Mouse (Mus musculus) erythroblast, embryonic 14.5 days (primary cell): ENCODE measurements around the gene Slc5a5.

Experiments
- GATA1 ChIP-seq: IDR thresholded peaks from 2 replicates; pipeline ENCODE4 v1.6.1; 2012; ENCODE audit warnings: low read length, inconsistent platforms, mixed read lengths
- TAL1 ChIP-seq: IDR thresholded peaks from 3 replicates; pipeline ENCODE4 v1.6.1; 2012; ENCODE audit warnings: low read length, inconsistent platforms, mixed read lengths

DNA sequence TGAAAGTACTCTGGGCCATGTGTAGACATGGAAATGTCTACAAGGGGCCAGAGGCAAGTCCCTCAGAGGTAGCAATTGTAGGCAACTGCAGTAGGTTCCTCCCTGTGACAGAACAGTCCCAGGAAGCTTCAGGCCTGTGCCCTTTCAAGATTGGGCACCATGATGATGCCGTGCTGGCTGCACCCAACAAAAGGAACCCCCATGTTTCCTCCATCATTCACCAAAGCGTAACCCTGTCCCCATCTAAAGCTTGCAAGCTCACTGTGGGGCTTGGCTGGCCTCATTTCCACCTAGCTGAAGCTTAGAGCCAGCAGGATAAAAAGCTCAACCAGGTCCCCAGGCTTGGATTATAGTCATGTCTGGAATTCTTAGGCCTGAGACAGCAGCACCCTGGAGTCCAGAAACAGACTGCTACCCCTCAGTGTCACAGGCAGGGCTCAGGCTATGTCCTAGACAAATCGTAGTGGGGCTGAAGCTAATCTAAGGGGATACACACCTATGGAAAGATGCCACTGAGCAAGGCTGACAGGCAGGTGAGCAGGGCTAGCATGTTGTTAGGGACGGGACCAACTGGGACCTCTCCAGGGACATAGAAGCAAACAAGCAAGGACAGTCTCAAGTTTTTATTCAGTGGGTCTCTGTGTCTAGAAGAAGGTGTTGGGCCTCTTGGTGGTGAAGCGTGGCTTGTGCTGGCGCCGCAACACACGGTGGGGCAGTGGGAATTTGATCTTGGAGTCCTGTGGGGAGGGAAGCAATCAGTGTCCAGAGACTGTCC is 2.4 kb upstream of the Slc5a5 start:
- TF ChIP-seq GATA1 = no peak
- no peak for TF ChIP-seq TAL1
